Comparison of ENCODE assay signal across 8 mouse cellular contexts in genomic region chr9:48495548-48495932, GRCm38 (mm10). TPM values are rescaled to one million over a fixed set of nuclear protein-coding genes. Genes with fewer than 3 reads are reported as not detected.
A peak's percentile ranks its signal among the peaks of the same experiment; 100 is the strongest.
DNase-seq lines count a peak whose midpoint lies in the region; ATAC-seq and TF ChIP-seq lines count a peak whose summit lies in the region.

No protein-coding gene starts in this region.

- no peaks in the 10 kb centered on the region; the same call in 1 of the 2 replicates for H3K4me1 ChIP-seq in cortical plate, adult 2 months (ENCODE audit: control insufficient read depth, insufficient read depth, low read length)
- peaks cover 21% of the 10 kb centered on the region for H3K4me1 ChIP-seq in hindbrain, embryonic 15.5 days (replicated peaks)
- H3K4me1 ChIP-seq in midbrain, embryonic 12.5 days: peaks cover 16% of the 10 kb centered on the region

- no peaks in the 10 kb centered on the region for H3K9me3 ChIP-seq in hindbrain, embryonic 15.5 days
- no peaks in the 10 kb centered on the region for H3K9me3 ChIP-seq in midbrain, embryonic 12.5 days

- H3K9ac ChIP-seq in hindbrain, embryonic 15.5 days: peak overlapping the region; percentile 73
- H3K9ac ChIP-seq in midbrain, embryonic 12.5 days (replicated peaks): peak overlapping the region; percentile 77

- H3K4me3 ChIP-seq in left cerebral cortex, adult 2 months: peak overlapping the region; percentile 93
- H3K4me3 ChIP-seq in cortical plate, adult 2 months (ENCODE audit: insufficient read depth, low read length): peak overlapping the region; percentile 92
- H3K4me3 ChIP-seq in hindbrain, embryonic 15.5 days: peak overlapping the region; percentile 85
- peak overlapping the region; percentile 79 for H3K4me3 ChIP-seq in midbrain, embryonic 12.5 days

- intact Hi-C loops in left cerebral cortex, adult 2 months (cut with DNase I): loop anchor here (1.0 kb wide), 2 partner anchors 15 to 64 kb away; partner anchors contain the start of gene Rexo2

- peak overlapping the region; percentile 98 for H3K27ac ChIP-seq in left cerebral cortex, adult 2 months
- H3K27ac ChIP-seq in cortical plate, adult 2 months (ENCODE audit: insufficient read depth, low read length): peak overlapping the region; percentile 72
- H3K27ac ChIP-seq in hindbrain, embryonic 15.5 days (replicated peaks): peak overlapping the region; percentile 96
- peak overlapping the region; percentile 90 for H3K27ac ChIP-seq in midbrain, embryonic 12.5 days (replicated peaks)

- WGBS in hindbrain, embryonic 15.5 days: 2% methylated on average over 34 of the region's 34 CpGs
- 4% methylated on average over 34 of the region's 34 CpGs for WGBS in midbrain, embryonic 12.5 days

- DNase-seq in left cerebral cortex, adult 2 months (ENCODE audit: extremely low spot score in 1 of 2, low spot score in 2 of 2): no peak
- no peak for DNase-seq in left cerebral cortex, adult 11 months (ENCODE audit: low spot score)
- DNase-seq in spleen, postnatal 4 days (ENCODE audit: low spot score in 2 of 2): no peak
- DNase-seq in T-cell, adult 2 months (ENCODE audit: low spot score): no peak
- no peak for DNase-seq in lung, postnatal 4 days

- peak overlapping the region; percentile 91 for H3K4me2 ChIP-seq in hindbrain, embryonic 15.5 days
- peak overlapping the region; percentile 85 for H3K4me2 ChIP-seq in midbrain, embryonic 12.5 days (replicated peaks)

- no peak; the same call in 1 of the 2 replicates for TF ChIP-seq CTCF in left cerebral cortex, adult 2 months (IDR thresholded peaks at IDR 0.05)
- no peak for TF ChIP-seq CTCF in cortical plate, adult 2 months (IDR thresholded peaks at IDR 0.05; ENCODE audit: extremely low read depth, insufficient read depth, low read length)

- H3K27me3 ChIP-seq in hindbrain, embryonic 15.5 days: no peaks in the 10 kb centered on the region
- no peaks in the 10 kb centered on the region for H3K27me3 ChIP-seq in midbrain, embryonic 12.5 days

- H3K36me3 ChIP-seq in hindbrain, embryonic 15.5 days: peaks cover 24% of the 10 kb centered on the region
- peaks cover 26% of the 10 kb centered on the region for H3K36me3 ChIP-seq in midbrain, embryonic 12.5 days

- peak; percentile 84 for ATAC-seq in hindbrain, embryonic 15.5 days (ENCODE audit: low FRiP score, low read depth)
- ATAC-seq in midbrain, embryonic 12.5 days (ENCODE audit: low FRiP score, low read depth): peak; percentile 84; the same call in 1 of the 2 replicates

- no peak for TF ChIP-seq POLR2A in cortical plate, adult 2 months (IDR thresholded peaks at IDR 0.05; ENCODE audit: extremely low read depth, insufficient read depth, low read length)

RNA-seq across cellular contexts. Expression of gene Gm5617, which starts 0.3 kb away (rescaled TPM):
- 1 to 10 TPM; 9.3 to 9.4 TPM for total RNA-seq in left cerebral cortex, adult 2 months (2021)
- polyA plus RNA-seq in cortical plate, adult 2 months (2012; rRNA removed): 16.4 and 19.3 TPM in 2 replicates
- 23.8 and 26.4 TPM in 2 replicates for polyA plus RNA-seq in hindbrain, embryonic 15.5 days (2015; fragmentation: Nextera tagmentation; extraction: Ambion mirVana)
- 40.6 and 41.7 TPM in 2 replicates for polyA plus RNA-seq in midbrain, embryonic 12.5 days (2016; fragmentation: Nextera tagmentation; extraction: Ambion mirVana)

RNA-seq across cellular contexts. Expression of gene Rbm7, which starts 0.4 kb away (rescaled TPM):
- 10 to 100 TPM; 32.1 to 36.1 TPM for total RNA-seq in left cerebral cortex, adult 2 months (2021)
- 30.7 and 31.5 TPM in 2 replicates for polyA plus RNA-seq in cortical plate, adult 2 months (2012; rRNA removed)
- polyA plus RNA-seq in hindbrain, embryonic 15.5 days (2015; fragmentation: Nextera tagmentation; extraction: Ambion mirVana): 71.4 and 72.5 TPM in 2 replicates
- polyA plus RNA-seq in midbrain, embryonic 12.5 days (2016; fragmentation: Nextera tagmentation; extraction: Ambion mirVana): 98.0 and 106 TPM in 2 replicates

RNA-seq across cellular contexts. Expression of gene Rexo2, which starts 15.1 kb away (rescaled TPM):
- total RNA-seq in left cerebral cortex, adult 2 months (2021): 10 to 100 TPM; 95.4 to 99.5 TPM
- polyA plus RNA-seq in cortical plate, adult 2 months (2012; rRNA removed): 151 and 157 TPM in 2 replicates
- polyA plus RNA-seq in hindbrain, embryonic 15.5 days (2015; fragmentation: Nextera tagmentation; extraction: Ambion mirVana): 110 and 118 TPM in 2 replicates
- 78.3 and 79.8 TPM in 2 replicates for polyA plus RNA-seq in midbrain, embryonic 12.5 days (2016; fragmentation: Nextera tagmentation; extraction: Ambion mirVana)
